In genomic region chr10:111247609-111248008, GRCm38 (mm10) we compare ENCODE assay signal across 15 mouse cellular contexts. TPM values are rescaled to one million over a fixed set of nuclear protein-coding genes. Genes with fewer than 3 reads are reported as not detected.
A peak's percentile ranks its signal among the peaks of the same experiment; 100 is the strongest.
DNase-seq lines count a peak whose midpoint lies in the region; ATAC-seq and TF ChIP-seq lines count a peak whose summit lies in the region.
"Had no signal": no experiment of that assay in that cellular context is flagged by ENCODE, and none has a peak within 500 bp of the region (broad histone marks: within the 10 kb centered on the region; RNA-seq: fewer than 3 reads in every experiment).

No protein-coding gene starts in this region.

- 59% methylated on average over 4 of the region's 4 CpGs for WGBS in neural tube, embryonic 12.5 days
- WGBS in forebrain, postnatal 0 days, result 5% methylated on average over 4 of the region's 4 CpGs
- WGBS in midbrain, embryonic 14.5 days, result 33% methylated on average over 4 of the region's 4 CpGs

- no peak overlapping the region for H3K9ac ChIP-seq in neural tube, embryonic 12.5 days
- H3K9ac ChIP-seq in forebrain, postnatal 0 days, result peak overlapping the region; percentile 50
- peak overlapping the region; percentile 17; the same call in 1 of the 2 replicates for H3K9ac ChIP-seq in midbrain, embryonic 14.5 days (replicated peaks; ENCODE audit: low read length)
- H3K9ac ChIP-seq: limb, embryonic 12.5 days; liver, embryonic 14.5 days had no signal

- no peaks in the 10 kb centered on the region for H3K36me3 ChIP-seq in neural tube, embryonic 12.5 days
- no peaks in the 10 kb centered on the region for H3K36me3 ChIP-seq in forebrain, postnatal 0 days (ENCODE audit: insufficient read depth)
- no peaks in the 10 kb centered on the region for H3K36me3 ChIP-seq in midbrain, embryonic 14.5 days (ENCODE audit: control insufficient read depth, insufficient read depth, low read length)
- H3K36me3 ChIP-seq: limb, embryonic 12.5 days had no signal

- intact Hi-C loops in gastrocnemius, postnatal 14 days (cut with DNase I; ENCODE audit: low total_unique reads), result no loop called here

- no peaks in the 10 kb centered on the region for H3K4me1 ChIP-seq in neural tube, embryonic 12.5 days
- peaks cover 5% of the 10 kb centered on the region; the same call in 1 of the 2 replicates for H3K4me1 ChIP-seq in forebrain, postnatal 0 days (ENCODE audit: insufficient read depth)
- H3K4me1 ChIP-seq in midbrain, embryonic 14.5 days (ENCODE audit: control insufficient read depth, insufficient read depth, low read length), result peaks cover 3% of the 10 kb centered on the region; the same call in 1 of the 2 replicates

- H3K4me3 ChIP-seq in neural tube, embryonic 12.5 days, result no peak overlapping the region
- peak overlapping the region; percentile 41 for H3K4me3 ChIP-seq in forebrain, postnatal 0 days (ENCODE audit: low read depth, low read length)
- peak overlapping the region; percentile 24 for H3K4me3 ChIP-seq in midbrain, embryonic 14.5 days (replicated peaks; ENCODE audit: low read depth, low read length)
- H3K4me3 ChIP-seq: limb, embryonic 12.5 days had no signal

- H3K27ac ChIP-seq in neural tube, embryonic 12.5 days, result no peak overlapping the region
- 0 out of 2 replicates have a peak overlapping the region, but pooled peaks have one; percentile 74 for H3K27ac ChIP-seq in forebrain, postnatal 0 days (ENCODE audit: low read depth, low read length)
- 0 out of 2 replicates have a peak overlapping the region, but pooled peaks have one; percentile 43 for H3K27ac ChIP-seq in midbrain, embryonic 14.5 days (replicated peaks; ENCODE audit: low read depth, low read length)
- H3K27ac ChIP-seq: limb, embryonic 12.5 days; liver, embryonic 14.5 days had no signal

- no peak for DNase-seq in neural tube, embryonic 10.5 days (ENCODE audit: extremely low spot score, low spot score)
- DNase-seq in forebrain, postnatal 0 days, result peak; percentile 34
- DNase-seq in midbrain, embryonic 14.5 days, result peak; percentile 40
- DNase-seq in urinary bladder, postnatal 14 days (ENCODE audit: low spot score), result no peak
- no peak for DNase-seq in cerebellum, postnatal 14 days
- no peak for DNase-seq in gastrocnemius, postnatal 14 days
- DNase-seq: adrenal gland, postnatal 25 days; cerebellum, postnatal 36 days; kidney, adult 8-10 months; right cerebral cortex, adult 18-20 months; thymus, postnatal 25 days had no signal

- H3K4me2 ChIP-seq in neural tube, embryonic 12.5 days (replicated peaks), result peak overlapping the region; percentile 29; the same call in 1 of the 2 replicates
- peak overlapping the region; percentile 51 for H3K4me2 ChIP-seq in forebrain, postnatal 0 days (ENCODE audit: low read depth)
- peak overlapping the region; percentile 30 for H3K4me2 ChIP-seq in midbrain, embryonic 14.5 days (ENCODE audit: low read length)
- H3K4me2 ChIP-seq: limb, embryonic 12.5 days had no signal

- no peaks in the 10 kb centered on the region for H3K9me3 ChIP-seq in neural tube, embryonic 12.5 days
- no peaks in the 10 kb centered on the region for H3K9me3 ChIP-seq in forebrain, postnatal 0 days (ENCODE audit: low read length)
- no peaks in the 10 kb centered on the region for H3K9me3 ChIP-seq in midbrain, embryonic 14.5 days (ENCODE audit: control insufficient read depth, low read length)
- H3K9me3 ChIP-seq: limb, embryonic 12.5 days had no signal

- no peaks in the 10 kb centered on the region for H3K27me3 ChIP-seq in neural tube, embryonic 12.5 days (replicated peaks)
- no peaks in the 10 kb centered on the region for H3K27me3 ChIP-seq in forebrain, postnatal 0 days (ENCODE audit: insufficient read depth, low read length)
- no peaks in the 10 kb centered on the region for H3K27me3 ChIP-seq in midbrain, embryonic 14.5 days (ENCODE audit: control insufficient read depth, insufficient read depth, low read length)
- H3K27me3 ChIP-seq: limb, embryonic 12.5 days had no signal

- no peak for TF ChIP-seq CTCF in forebrain, postnatal 0 days (IDR thresholded peaks at IDR 0.05; ENCODE audit: low read depth)

- ATAC-seq in neural tube, embryonic 12.5 days (ENCODE audit: low FRiP score, low read depth), result no peak
- ATAC-seq in forebrain, postnatal 0 days, result peak; percentile 61; the same call in 1 of the 2 replicates
- no peak for ATAC-seq in midbrain, embryonic 14.5 days (ENCODE audit: low FRiP score, low TSS enrichment)
- ATAC-seq: lung, postnatal 0 days had no signal

RNA-seq across cellular contexts. Expression of gene Bbs10, which starts 50.9 kb away (rescaled TPM):
- polyA plus RNA-seq in neural tube, embryonic 12.5 days (2016; fragmentation: Nextera tagmentation; extraction: Ambion mirVana), result 5.1 and 5.9 TPM in 2 replicates
- 4.4 and 4.8 TPM in 2 replicates for total RNA-seq in forebrain, postnatal 0 days (2014; rRNA removed)
- 1.5 and 2.1 TPM in 2 replicates for polyA plus RNA-seq in forebrain, postnatal 0 days (2015; fragmentation: Nextera tagmentation; extraction: Ambion mirVana)
- 5.8 and 6.6 TPM in 2 replicates for polyA plus RNA-seq in midbrain, embryonic 14.5 days (2014; fragmentation: Nextera tagmentation; extraction: Ambion mirVana)
- total RNA-seq in gastrocnemius, postnatal 14 days (2021), result 1 to 10 TPM; 1.7 to 2.0 TPM

Comparison
In these comparisons a context has a peak if more than half of its experiments do, and no peak if none do; other contexts are left out.
1. DNase-seq: peak in forebrain, postnatal 0 days (single experiment) and midbrain, embryonic 14.5 days (single experiment); none in neural tube, embryonic 10.5 days (single experiment), urinary bladder, postnatal 14 days (single experiment), cerebellum, postnatal 14 days (0 of 2) and gastrocnemius, postnatal 14 days (single experiment).
2. Peak in every context shown above with its lines, with median percentiles within 50 percentile points of each other: H3K4me2 ChIP-seq.